Mouse (Mus musculus) B cell, adult 2 months (primary cell): Measurements from ENCODE around the gene Stard10.

Experiments
- DNase-seq, 2 experiments: peaks; one replicate each; pipeline ENCODE4 v3.0.0; 2022

Stard10 gene

DNA sequence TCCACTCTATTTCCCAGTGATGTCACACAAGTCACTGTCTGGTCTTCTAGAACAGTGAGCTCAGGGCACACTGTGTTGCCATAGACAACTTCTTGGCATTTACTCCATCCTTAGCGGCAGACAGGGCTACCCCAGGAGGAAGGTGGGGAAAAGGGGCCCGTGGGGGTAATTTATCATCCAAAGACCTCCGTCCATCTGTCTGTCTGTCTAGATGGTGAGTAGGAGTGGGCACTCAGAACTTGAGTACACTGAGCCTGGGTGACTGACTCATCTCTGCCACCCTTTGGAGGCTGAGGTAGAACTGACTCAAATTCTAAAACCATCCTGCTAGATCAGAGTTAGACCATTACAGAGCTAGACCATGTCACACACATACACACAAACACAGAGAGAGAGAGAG is at the start of gene Stard10:
Gene Stard10, plus strand, starts transcription at position 73 of the 400 bp plus-strand sequence.
- DNase-seq, result no peak

DNA sequence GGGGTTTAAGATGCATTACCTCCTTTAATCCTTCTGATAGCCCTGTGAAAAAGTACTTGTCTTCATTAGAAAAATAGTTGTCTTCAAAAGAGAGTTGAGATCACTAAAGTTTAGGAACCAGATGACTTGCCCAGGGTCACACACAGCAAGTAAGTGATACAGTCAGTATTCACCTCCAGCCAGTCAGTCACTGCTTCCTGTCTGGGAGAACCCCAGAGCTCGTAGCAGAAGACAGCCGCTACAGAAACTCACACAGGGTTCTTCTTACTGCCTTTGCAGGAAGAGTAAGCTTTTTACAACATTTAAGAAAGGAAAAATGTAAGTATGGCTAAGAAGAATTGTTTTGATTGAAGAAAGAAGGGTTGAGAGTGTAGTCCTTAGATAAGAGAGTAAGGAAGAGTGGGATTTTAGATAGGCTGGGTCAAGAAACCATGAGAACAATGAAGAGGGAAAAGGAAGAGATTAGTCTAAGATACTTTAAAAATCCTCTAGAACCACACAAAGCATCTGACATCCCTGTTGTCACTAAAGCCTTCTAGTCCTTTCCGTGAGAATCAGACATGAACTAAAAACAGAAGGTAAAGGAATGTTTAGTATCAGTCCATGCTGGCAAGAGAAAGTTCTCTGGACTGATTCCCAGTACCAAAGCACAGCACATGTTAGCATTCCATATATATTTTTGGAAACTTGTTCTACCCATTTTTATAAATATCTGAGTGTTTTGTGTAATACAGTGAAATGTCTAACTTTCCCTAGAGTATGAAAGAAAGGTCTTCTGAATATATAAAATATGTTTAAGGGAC is 49.2 kb upstream of the Stard10 start:
- DNase-seq, result no peak

DNA sequence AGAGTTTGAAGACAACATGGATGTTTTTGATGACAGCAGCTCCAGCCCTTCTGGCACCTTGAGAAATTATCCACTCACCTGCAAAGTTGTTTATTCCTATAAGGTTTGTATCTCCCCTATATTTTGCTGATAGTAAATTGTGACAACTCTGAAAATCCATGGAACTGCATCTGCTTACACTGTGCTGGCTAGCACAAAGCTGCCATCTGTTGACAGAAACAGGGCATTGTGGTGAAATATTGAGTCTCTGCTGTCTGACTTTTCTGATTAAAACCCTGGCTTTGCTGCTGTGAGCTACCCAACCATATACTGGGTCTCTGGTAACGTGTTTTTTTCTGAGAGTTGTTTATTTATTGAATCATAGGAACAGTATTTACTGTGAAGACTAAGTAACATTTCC is 45.3 kb upstream of the Stard10 start:
- no peak for DNase-seq

DNA sequence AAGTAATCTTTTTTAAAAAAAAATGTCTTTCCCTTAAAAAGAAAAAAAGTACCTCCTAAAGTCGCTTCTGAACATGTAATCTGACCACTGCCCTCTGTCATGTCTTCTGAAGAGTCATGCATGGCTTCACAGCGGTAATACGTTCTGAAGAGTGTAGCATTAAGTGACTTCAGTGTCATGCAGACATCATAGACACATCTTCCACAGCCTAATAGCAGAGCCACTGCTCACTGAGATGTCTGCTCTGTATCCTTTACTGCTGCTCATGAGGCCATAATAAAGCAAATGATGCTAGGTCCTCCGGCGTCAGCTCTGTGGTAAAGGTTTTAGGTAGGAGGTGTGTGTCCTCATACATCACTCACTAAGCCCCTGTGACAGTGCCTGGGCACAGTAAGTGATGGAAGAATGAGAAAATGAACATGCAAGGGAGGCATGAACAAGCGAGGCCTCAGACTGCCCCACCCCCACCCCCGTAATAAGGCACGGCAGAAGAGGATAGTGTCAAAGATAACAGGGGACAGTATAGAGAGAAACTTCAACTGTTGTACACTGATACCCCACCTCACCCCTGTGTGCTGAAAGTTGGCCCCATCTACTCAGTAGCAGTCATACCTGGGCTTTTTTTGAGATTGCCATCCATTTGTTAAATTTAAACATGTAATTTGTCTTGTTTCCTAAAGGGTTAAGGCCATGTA is 44.3 kb upstream of the Stard10 start:
- no peak for DNase-seq

- no peak for DNase-seq
These were observed 34.2 kb upstream of the Stard10 start for GRCm38 (mm10) chr7:101282721-101283120.

DNA sequence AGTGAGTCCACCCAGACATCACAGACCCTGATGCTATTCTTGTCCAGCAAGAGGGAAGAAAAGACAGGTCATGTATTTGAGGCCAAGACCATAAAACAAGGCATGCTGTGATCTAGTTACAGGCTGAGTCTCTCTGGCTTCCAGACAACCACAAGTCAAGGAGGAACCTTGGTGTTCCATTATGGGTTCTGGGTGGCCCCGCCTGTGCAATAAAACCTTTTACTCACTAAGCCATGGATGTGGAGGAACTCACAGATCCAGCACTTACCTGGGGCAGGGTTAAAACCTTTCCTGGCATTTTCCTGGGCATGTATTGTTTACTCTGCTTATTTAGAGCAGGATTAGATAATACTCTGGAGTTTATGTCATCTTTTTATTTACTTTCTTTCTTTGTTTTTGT is 32.4 kb upstream of the Stard10 start:
- DNase-seq, result no peak

DNA sequence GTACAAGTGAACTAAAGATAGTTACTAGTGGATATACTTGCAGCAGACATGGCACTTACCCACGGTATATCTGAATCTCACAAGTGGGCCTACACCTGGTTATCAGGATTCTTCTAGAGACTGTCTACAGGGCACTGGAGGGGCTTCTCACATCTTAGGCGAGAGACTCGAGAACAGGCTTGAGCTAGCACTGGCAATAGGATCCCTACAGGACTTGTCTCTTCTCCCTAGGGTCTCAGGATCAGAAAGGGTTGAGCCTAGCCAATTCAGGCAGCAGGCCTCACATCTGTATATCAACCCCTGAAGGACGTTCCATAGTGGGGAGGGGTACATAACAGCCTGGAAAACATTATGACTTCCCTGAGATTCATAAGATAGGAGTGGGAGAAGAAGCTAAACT is 30.0 kb upstream of the Stard10 start:
- no peak for DNase-seq

- no peak for DNase-seq
These were observed 29.1 kb upstream of the Stard10 start for GRCm38 (mm10) chr7:101287820-101288219.

GRCm38 (mm10) chr7:101288436-101288835 is 28.4 kb upstream of the Stard10 start:
- DNase-seq, result peak; percentile 52 to 60

- DNase-seq, result no peak
These were observed 26.5 kb upstream of the Stard10 start for GRCm38 (mm10) chr7:101290401-101290800.

GRCm38 (mm10) chr7:101291211-101291610 is 25.7 kb upstream of the Stard10 start:
- no peak for DNase-seq

DNA sequence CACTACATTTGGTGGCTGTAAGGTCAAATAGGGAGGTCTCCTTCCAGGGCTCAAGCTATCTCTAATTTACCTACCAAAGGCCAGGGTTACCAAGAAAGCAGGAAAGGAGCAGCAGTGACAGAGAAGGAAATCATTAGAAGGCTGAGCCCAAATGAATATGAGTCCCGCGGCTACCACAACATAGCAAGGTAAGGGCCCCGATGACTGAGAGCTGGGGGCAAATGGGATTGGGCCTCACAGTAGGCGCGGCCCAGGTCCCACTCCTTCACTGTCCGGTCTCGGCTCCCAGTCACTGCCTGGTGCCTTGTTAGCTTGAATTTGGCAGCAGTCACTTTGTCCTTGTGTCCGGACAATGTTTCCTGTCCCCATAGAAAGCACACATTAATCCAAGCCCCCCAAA is 25.2 kb upstream of the Stard10 start:
- no peak for DNase-seq

- DNase-seq, result no peak
These were observed 24.8 kb upstream of the Stard10 start for GRCm38 (mm10) chr7:101292086-101292485.

GRCm38 (mm10) chr7:101292696-101293095 is 24.2 kb upstream of the Stard10 start:
- DNase-seq, result no peak

- DNase-seq, result no peak
These were observed 23.7 kb upstream of the Stard10 start for GRCm38 (mm10) chr7:101293138-101293537.

DNA sequence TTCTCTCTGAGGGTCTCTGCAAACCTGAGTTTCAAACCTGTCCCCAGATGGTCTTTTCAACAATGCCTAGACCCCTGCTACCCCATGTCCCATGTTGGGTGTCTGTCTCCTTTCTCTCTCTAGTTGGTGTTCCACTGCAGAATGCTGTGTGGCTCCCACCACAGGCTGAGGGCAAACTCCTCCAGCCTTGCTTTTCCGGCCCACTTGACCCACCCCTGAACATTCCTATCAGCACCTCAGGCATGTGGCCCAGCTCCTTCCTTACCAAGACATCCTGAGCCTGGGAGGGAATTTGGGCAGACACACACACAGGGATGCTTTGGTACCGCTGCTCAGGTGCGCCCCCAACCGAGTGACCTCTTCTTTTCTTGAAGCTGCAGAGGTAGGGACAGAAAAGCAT is 23.3 kb upstream of the Stard10 start:
- no peak for DNase-seq

DNA sequence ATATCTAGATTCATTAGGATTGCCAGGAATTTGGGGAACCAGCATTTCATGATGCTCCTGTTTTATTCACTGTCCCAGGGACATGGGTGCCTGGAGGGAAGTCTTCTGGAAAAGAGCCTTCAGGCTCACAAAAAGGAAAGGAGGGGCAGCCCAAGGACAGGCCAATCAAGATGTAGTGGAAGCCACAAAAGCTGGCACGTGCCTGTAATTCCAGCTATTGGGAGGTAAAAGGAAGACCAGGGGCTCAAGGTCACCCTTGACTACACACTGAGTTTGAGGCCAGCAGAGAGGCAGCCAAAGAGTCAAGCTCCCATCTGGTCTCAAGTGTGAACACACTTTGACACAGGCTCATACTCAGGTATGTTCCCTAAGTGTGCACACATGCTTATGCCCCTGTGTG is 21.4 kb upstream of the Stard10 start:
- DNase-seq, result no peak

DNA sequence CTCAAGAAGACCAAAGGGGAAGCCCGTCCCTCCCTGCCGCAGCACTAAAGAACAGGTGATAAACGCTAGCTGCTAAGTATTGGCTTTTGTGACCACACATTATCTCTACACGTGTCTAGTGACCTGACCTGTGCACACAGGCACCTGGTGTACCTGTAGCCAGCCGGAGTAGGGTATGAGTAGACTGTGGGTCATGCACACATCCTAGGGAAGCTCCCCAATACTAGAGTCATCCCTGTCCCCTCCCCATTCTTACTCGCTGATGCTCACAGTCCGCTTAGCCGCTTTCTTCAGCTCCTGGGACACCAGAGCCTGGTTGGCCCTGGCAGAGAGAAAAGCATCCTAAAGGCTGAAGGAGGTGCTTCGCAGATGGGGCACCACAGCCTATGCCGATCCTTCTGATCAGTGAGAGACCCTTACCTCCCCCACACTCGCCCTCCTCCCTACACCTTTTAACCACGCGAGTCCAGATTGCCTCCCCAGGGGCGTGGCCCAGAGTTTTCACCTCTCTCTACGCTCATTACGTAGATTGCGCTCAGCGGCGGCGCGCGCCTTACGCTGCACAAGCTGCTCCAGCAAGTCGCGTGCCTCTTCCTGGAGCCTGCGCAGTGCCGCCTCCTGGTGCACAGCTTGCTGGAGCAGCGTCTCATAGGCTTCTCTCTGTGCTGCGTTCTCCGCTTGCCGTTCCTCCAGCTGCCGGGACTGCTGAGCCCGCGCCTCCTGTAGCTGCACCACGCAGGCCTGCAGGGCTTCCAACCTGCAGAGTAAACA is 20.4 kb upstream of the Stard10 start:
- no peak for DNase-seq

DNA sequence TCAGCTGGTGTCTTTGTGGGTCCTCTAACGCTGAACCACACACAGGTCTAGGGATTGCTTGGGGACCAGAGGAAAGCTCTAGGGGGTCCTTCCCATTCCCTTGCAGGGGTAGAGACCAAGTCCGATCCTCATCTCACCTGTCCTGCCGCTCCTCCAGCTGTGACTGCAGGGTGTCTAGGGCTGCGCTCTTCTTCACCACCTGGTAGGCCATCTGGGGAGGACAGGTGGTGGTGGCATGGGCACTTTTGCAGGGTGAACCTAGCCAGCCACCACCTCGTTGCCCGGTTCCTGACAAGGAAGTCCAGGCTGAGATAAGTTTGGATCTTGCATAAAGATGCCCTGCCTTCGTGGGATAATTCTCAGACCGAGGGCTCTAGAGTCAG is 19.9 kb upstream of the Stard10 start:
- DNase-seq, result no peak

DNA sequence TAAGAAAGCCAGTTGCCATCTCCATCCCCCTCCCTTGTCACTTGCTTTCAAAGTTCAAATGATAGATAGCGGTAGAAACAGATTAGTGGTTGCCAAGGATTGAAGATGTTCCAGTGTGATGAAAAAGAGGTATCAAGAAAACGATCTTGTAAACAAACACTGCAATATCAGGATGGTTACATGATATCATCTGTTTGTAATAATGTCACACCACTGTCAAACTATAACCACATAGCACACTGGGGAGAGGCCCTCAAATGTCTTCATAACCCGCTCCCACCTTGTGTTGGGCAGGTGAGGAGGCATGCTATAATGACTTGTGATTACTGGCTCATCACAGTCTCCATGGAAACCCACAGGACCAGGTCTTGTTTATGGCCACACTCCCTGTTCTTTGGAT is 18.5 kb upstream of the Stard10 start:
- no peak for DNase-seq

GRCm38 (mm10) chr7:101301361-101301880 is 15.5 kb upstream of the Stard10 start:
- DNase-seq, result peak in 1 of 2 experiments; percentile 55

DNA sequence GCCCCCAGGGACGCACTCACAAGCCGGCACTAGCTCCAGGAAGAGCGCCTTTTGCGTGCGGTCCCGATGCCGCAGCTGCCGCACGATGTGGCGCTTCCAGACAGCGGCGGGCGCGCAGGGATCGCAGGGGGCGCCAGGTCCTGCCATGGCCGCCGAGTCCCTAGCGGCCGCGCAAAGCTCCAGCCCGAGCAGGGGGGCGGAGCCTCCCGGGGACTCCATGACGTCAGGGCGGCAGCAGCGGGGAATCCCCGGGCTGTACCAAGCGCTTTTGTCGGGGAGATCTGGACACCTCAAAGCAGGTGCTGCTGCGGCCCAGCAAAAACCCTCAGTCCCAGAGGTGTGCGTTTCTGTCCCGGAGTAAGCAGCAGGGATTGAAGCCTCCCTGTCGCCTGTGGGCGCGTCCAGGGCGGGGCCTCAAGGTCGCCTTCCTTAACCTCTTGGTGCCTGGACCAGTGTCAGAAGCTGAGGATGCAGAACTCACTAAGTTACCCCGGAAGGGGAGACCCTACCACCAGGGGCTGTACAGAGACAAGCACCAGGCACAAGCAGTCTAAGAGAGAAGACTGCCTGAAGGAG is 14.9 kb upstream of the Stard10 start, which contains the start of gene Atg16l2:
Gene Atg16l2, minus strand, starts transcription at position 371 of the 576 bp plus-strand sequence.
- peak; percentile 99 for DNase-seq

GRCm38 (mm10) chr7:101302691-101303090 is 14.2 kb upstream of the Stard10 start:
- DNase-seq, result no peak
